Mouse (Mus musculus) cerebellum, postnatal 10 days (tissue): ENCODE data around the gene Lrrc10b.

Source experiments
- DNase-seq, 2 experiments: peaks; one replicate each; pipeline ENCODE4 v3.0.0; 2021; ENCODE audit warnings: mixed read lengths in 2 of 2

The Lrrc10b gene

DNA sequence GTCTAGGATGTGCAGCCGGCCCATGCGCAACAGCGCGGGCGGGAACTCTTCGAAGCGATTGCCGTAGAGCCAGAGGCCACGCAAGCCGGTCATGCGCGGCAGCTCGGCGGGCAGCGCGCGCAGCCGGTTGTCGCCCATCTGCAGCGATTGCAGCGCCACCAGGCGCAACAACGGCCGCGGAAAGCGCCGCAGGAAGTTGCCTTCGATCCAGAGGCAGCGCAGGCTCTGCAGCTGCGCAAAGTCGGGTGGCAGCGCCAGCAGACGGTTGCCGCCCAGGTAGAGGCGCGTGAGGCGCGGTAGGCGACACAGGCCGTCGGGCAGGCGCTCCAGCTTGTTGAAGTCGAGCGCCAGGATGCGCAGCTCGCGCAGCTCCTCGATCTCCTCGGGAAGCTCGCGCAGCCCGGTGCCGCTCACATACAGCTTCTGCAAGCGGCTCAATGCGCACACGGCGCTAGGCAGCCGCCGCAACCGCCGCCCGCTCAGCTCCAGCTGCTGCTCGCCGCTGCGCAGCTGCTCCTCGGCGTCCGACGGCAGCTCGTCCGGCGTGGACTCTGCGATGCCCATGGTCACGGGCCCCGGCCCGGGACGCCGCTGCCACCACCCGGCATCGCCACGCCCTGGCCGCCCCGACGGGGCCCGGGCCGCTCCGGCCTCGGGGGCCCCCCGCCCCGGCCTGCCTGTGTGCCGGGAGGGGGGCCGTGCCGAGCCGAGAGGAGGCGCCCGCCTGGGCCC, at the start of gene Lrrc10b:
TSS of gene Lrrc10b (minus strand) at position 722 of the 732 bp plus-strand sequence.
- DNase-seq = peak; percentile 63 to 67

- DNase-seq = peak; percentile 72 to 84
Observed at GRCm38 (mm10) chr19:10502571-10502970, 45.3 kb upstream of the Lrrc10b start.

GRCm38 (mm10) chr19:10500581-10500980, 43.3 kb upstream of the Lrrc10b start:
- no peak for DNase-seq

DNA sequence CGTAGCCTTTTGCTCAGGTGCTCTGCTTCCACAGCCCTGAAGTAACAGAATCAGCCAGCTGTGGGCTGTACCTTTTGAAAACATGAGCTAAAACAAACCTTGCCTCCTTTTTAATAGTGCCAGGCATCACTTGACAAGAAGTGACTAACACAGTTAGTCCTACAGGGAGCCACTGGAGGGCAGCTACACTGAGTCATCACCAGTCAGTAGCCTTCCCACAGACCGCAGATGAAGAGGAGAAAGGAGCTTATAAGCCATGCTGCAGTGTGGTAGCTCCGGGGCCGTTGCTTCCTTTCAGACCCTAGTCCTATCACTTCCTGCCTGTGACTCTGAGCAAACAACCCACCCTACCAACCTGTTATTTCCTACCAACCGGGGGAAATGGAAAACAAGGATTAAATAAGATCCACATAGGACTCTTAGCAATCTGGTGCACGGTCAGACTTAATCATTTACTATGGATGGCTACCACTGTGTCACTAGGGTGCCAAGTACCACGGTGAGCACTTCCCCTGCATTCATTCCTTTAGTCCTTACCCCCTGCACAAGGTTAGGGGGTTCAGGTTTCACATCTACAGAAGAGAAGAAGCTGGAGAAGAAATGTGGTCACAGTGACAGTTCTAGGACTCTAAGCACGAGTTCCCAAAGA, 40.4 kb upstream of the Lrrc10b start:
- DNase-seq = no peak

DNA sequence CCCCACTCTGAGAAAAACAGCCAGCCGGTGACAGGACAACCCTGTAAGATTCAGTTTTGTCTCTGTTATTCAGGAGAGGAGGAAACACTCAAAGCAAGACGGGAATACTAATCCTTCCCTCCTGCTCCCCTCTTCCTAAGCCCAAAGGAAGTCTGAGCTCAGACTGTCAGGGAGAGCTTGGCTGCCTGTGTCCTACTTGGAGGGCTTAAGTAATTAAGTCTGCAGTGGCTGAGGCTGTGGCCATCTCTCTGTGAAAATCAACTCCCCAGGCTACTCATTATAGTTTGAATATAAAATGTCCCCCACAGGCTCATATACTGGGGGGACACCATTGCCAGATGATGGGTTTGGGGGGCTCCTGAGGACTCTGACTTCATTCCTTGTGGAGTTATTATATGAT, 39.7 kb upstream of the Lrrc10b start:
- DNase-seq = no peak

GRCm38 (mm10) chr19:10495670-10496069, 38.4 kb upstream of the Lrrc10b start:
- DNase-seq = no peak

DNA sequence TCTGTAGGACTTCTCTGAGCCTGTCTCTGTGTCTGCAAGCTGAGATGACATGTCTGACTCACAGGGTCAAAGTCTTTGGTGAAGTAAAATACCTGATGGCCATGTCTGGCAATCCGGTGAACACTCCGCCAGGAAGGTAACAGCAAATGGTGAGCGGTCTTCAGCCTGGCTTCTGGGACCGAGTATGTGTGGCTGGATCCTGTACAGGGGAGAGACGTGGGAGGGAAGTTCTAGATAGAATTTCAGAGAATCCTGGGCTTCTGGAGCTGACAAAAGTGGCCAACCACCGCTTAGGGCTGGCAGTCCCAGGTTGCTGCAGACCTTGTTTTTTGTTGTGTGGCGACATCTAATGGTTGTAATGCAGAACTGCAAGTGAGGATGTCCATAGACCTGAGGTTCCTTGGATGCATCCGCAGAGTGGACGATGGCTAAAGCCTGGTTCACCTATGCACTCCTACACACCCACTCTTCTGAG, 29.0 kb upstream of the Lrrc10b start:
- DNase-seq = peak; percentile 72 to 73

DNA sequence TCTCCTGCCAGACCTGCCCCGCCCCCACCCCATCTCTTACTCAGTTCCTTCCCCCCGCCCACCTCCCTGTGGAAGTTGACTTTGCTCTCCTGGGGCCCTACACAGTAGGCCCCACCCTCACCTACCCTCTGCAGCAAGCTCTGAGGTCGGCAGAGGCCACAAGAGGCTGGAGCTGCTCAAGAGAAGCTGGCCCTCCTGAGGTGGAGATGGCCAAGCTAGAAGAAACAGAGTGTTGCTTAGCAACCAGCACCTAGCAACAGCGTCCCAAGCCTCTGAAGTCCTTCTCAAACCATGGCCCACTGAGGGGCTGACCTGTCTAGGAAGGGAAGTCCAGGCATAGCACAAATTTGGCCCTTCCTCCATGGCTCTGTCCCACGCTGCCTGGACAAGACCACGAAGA, 25.4 kb upstream of the Lrrc10b start, which contains the start of gene Ppp1r32:
TSS of gene Ppp1r32 (minus strand) at position 226 of the 400 bp plus-strand sequence.
- DNase-seq = peak; percentile 53 to 59

- no peak for DNase-seq
Observed at GRCm38 (mm10) chr19:10479541-10479940, 22.3 kb upstream of the Lrrc10b start.

DNA sequence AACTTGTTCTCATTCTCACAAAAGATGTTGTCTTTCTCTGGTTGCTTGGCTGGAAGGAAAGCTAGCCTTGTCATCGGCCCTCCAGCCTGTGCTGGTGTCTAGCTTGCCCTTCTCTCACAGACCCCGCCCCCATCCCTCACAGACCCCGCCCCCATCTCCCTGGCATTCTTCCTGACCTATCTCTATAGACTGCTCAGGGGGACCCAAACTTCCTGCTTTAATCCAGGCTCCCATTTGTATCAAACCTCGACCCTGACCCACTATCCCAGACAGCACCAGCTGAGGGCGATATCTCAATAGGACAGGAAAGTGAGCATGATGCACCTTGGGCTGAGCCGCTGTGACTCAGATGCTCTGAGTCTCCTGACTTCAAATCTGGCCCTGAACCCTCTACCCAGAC, 16.5 kb upstream of the Lrrc10b start:
- no peak for DNase-seq

DNA sequence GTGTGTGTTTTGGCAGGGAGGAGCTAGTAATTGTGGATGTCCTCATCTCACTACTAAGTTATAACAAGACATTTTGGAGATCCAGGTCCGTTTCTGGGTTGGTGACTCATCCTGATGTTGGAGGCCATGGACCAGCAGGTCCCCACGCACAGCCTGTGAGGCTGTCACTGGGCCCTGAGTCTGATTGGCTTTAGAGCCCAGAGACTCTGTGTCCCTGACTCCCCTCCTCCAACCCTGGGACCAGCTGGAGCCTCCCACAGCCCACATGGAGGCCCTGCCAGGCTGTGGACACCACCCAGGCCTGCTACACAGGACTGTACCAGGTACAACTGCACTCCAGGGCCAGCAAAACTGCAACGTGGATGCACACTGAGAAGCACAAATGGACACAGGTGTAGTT, 15.7 kb upstream of the Lrrc10b start:
- DNase-seq = no peak

- peak in 1 of 2 experiments; percentile 27 for DNase-seq
Observed at GRCm38 (mm10) chr19:10469171-10469658, 11.9 kb upstream of the Lrrc10b start.

DNA sequence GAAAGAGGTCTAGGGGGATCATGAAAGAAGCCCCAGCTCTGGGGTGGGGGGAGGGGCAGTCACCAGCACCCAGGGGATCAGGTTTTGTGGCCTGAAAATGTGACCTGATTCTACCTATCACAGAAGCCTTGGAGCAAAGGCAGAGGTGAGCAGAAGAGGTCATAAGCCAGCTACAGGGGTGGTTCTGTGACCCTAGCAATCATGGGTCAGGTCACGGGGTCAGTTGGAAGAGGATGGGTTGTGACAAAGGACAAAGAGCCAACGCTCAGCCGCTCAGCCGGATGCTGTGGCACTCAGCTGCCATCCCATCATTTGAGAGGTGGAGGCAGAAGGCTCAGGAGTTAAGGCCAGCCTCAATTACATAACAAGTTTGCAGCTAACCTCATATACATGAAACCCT, 7.2 kb upstream of the Lrrc10b start:
- DNase-seq = no peak

GRCm38 (mm10) chr19:10461584-10461983, 4.3 kb upstream of the Lrrc10b start:
- no peak for DNase-seq

DNA sequence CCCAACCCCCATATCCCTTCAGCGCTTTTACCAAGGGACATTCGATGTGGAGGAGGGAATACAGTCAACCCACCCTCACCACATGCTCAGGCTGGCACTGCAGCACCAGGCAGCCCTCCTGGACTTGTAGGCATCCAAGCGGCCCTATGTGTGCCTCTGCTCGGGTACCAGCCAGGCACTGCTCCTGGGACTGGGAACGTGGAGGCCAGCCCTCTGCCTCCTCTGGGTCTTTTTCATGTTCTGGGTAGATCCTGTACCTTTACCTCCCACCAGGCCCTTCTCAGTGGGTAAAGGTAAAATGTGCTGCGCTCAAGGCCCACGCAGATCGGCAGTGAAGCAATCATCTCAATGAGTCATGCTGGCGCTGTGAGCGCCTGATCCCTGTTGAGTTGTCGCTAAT, 2.6 kb upstream of the Lrrc10b start:
- DNase-seq = no peak

GRCm38 (mm10) chr19:10458096-10458495, 823 bp upstream of the Lrrc10b start:
- DNase-seq = peak in 1 of 2 experiments; percentile 29

GRCm38 (mm10) chr19:10457484-10457800, 169 bp upstream of the Lrrc10b start:
- DNase-seq = peak; percentile 73 to 85

DNA sequence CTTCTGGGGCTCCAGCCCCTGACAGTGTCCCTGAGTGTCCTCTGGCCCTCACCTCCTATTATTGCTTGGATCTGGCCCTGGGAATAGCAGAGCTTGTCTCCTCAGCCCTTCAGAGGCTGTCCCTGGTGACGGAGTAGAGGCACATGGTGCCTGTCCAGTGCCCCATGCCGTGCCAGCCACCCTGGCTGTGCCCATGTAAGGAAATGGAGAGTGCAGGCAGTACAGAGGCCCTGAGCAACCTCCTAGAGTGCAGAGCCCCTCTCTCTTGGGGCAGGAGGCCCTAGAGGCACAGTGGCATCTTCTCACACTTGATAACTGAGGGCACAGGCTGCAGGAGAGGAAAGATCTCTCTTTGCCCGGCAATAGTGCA, 1.9 kb downstream of the Lrrc10b start:
- DNase-seq = no peak

- DNase-seq = no peak
Observed at GRCm38 (mm10) chr19:10454718-10455436, 2.4 kb downstream of the Lrrc10b start.

- DNase-seq = peak; percentile 85 to 91
Observed at GRCm38 (mm10) chr19:10449708-10450107, 7.6 kb downstream of the Lrrc10b start.

- peak in 1 of 2 experiments; percentile 13 for DNase-seq
Observed at GRCm38 (mm10) chr19:10449190-10449589, 8.1 kb downstream of the Lrrc10b start.

DNA sequence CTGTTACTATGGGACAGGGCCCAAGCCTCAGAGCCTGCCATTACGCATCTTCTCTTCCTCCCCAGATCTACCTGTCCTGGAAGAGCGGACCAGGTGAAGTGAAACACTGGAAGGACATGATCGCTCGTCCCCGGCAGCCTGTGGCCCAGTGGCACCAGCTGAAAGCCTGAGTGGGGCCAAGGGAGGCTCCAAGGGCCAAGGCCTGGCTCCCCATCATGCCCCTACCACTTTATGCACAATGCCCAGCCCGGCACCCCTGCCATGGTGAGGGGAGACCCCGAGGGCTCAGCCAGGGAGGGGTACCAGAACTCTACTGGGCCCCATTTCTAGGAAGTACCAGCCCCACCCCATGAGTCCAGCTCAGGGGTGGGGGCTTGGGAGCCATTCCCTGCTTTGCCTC, 9.0 kb downstream of the Lrrc10b start:
- no peak for DNase-seq

DNA sequence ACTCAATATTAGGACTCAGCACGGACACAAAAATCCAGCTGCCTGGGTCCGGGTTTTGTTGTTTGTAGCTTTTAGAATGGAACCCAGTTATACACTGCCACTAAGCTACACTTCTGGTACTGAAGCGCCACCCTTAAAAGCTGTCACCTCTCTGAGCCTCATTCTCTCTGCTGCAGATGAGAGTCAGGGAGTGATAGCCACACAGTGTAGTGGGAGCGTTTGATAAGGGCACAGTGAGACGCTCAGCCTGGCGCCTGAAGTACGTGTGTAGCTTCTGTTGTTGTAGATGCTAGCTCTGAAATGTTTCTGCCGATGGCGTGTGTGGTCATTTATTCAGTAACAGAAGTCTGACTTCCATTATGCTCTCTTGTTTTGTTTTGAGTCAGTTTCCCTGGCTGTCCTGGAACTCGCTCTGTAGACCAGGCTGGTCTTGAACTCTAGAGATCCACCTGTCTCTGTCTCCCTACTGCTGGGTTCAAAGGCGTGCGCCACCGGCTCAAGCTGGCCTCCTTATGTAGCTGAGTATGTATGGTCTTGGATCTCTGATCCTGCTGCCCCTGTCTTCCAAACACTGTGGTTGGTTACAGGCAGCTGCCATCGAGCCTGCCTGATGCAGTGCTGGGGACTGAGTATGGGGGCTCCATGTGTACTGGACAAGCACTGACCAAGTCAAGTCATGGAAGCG, 12.4 kb downstream of the Lrrc10b start:
- DNase-seq = no peak
